Mouse (Mus musculus) heart, adult 2 months (tissue): ENCODE results near the gene Lgi1.

ENCODE experiments used
- CTCF ChIP-seq: fragments of 200-600 bp; IDR thresholded peaks from 2 replicates; pipeline ENCODE4 v1.8.1; 2022; ENCODE audit warnings: antibody characterized with exemption, mild to moderate bottlenecking, moderate library complexity
- POLR2A ChIP-seq: fragments of 200-500 bp; IDR thresholded peaks from 2 replicates; pipeline ENCODE4 v1.6.1; 2011; ENCODE audit warnings: mild to moderate bottlenecking, low read depth, low read length, control low read depth; ENCODE audit not compliant: insufficient read depth

DNA sequence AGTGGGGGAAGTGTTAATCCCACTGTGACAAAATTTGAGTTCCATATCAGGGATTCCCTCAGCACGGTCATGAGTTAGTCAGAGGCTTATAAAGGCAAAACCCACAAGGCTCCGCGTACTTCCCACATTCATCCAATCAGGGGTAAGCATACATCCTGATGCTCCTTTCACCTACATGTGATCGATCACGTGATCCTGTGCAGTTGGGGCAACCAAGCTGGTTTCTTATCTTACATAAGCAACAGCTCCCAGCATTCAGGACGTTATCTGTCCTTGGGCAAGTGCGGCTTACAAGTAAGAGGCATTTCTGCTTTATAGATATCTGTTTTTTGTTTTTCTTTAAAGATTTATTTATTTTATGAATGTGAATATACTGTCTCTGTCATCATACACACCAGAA, 63.7 kb downstream of the Lgi1 start:
- no peak for TF ChIP-seq CTCF
- TF ChIP-seq POLR2A = no peak
